Mouse (Mus musculus) midbrain, embryonic 10.5 days (tissue): ENCODE data around the gene Polk. TPM values are rescaled to one million over a fixed set of nuclear protein-coding genes. Genes with fewer than 3 reads are reported as not detected.

Experiments used
- polyA plus RNA-seq: library from polyadenylated mRNA; unstranded; fragments of >200 nt; fragmentation: Nextera tagmentation; extraction: Ambion mirVana; gene quantifications from 2 replicates; pipeline ENCODE4 v1.2.1, GENCODE M21; 2016

Gene Polk
- polyA plus RNA-seq, 1 experiment from 2014 or later = 9.5 TPM

Other genes starting within 250 kb of the Polk start
- gene Poc5, start 154.3 kb downstream of the Polk start, polyA plus RNA-seq = 19.8 and 22.3 TPM in 2 replicates
- not detected in 2 replicates for gene Ankdd1b, start 71.4 kb downstream of the Polk start, polyA plus RNA-seq
- not detected in 2 replicates for gene Gm17622, start 51.8 kb downstream of the Polk start, polyA plus RNA-seq
- gene Col4a3bp, start within 50 bp of the Polk start, polyA plus RNA-seq = 5.9 and 7.1 TPM in 2 replicates
- gene Hmgcr, start 128.4 kb upstream of the Polk start, polyA plus RNA-seq = 153 and 183 TPM in 2 replicates
- gene Ankrd31, start 205.7 kb upstream of the Polk start, polyA plus RNA-seq = not detected in 2 replicates